Mouse (Mus musculus) stomach, postnatal 0 days (tissue): ENCODE measurements around the gene 1700017N19Rik. TPM values are rescaled to one million over a fixed set of nuclear protein-coding genes. Genes with fewer than 3 reads are reported as not detected.

Source experiments
- ATAC-seq: fragments of 200-750 bp; cut with Nextera tagmentation; 2 replicates; pipeline ENCODE4 v1.8.0; 2017; ENCODE audit not compliant: low FRiP score, low TSS enrichment
- DNase-seq: peaks from one replicate; pipeline ENCODE4 v3.0.0-alpha.2; 2016; ENCODE audit warnings: low spot score
- H3K27ac ChIP-seq: fragments of 300-500 bp; sonication (generic); replicated peaks from 2 replicates; pipeline ENCODE4 v1.5.1; 2014; ENCODE audit warnings: mild to moderate bottlenecking, control low read depth
- H3K27me3 ChIP-seq: fragments of 300-500 bp; sonication (generic); 2 replicates; pipeline ENCODE4 v1.6.1; 2014; ENCODE audit warnings: low read length; ENCODE audit not compliant: control insufficient read depth, insufficient read depth
- H3K36me3 ChIP-seq: fragments of 300-500 bp; sonication (generic); 2 replicates; pipeline ENCODE4 v1.6.1; 2014; ENCODE audit warnings: low read length, mixed read lengths; ENCODE audit not compliant: control insufficient read depth, insufficient read depth
- H3K4me1 ChIP-seq: fragments of 300-500 bp; sonication (generic); replicated peaks from 2 replicates; pipeline ENCODE4 v1.6.1; 2014; ENCODE audit warnings: antibody characterized with exemption; ENCODE audit not compliant: control insufficient read depth, insufficient read depth
- H3K4me2 ChIP-seq: fragments of 300-500 bp; sonication (generic); replicated peaks from 2 replicates; pipeline ENCODE4 v1.6.1; 2014; ENCODE audit warnings: low read depth, mild to moderate bottlenecking, control low read depth, moderate library complexity
- H3K4me3 ChIP-seq: fragments of 300-500 bp; sonication (generic); 2 replicates; pipeline ENCODE4 v1.5.1; 2014; ENCODE audit warnings: low read depth, low read length, control low read depth
- H3K9ac ChIP-seq: fragments of 300-500 bp; sonication (generic); 2 replicates; pipeline ENCODE4 v1.6.1; 2014; ENCODE audit warnings: mild to moderate bottlenecking, low read length, control low read depth, mixed read lengths
- H3K9me3 ChIP-seq: fragments of 300-500 bp; sonication (generic); 2 replicates; pipeline ENCODE4 v1.6.1; 2016; ENCODE audit warnings: low read length; ENCODE audit not compliant: control insufficient read depth
- CTCF ChIP-seq: IDR thresholded peaks from 2 replicates; pipeline ENCODE4 v1.5.1; 2016; ENCODE audit warnings: antibody characterized with exemption, low read depth, mild to moderate bottlenecking, moderate library complexity
- EP300 ChIP-seq: optimal IDR thresholded peaks from 2 replicates; pipeline ENCODE3; 2016; ENCODE audit warnings: antibody characterized with exemption
- WGBS: fragments of 180-500 bp; shearing (Covaris S2); extraction: QIAGEN DNeasy Blood & Tissue Kit; methylation state at CpG from one replicate; pipeline ENCODE4 v1.1.7; 2014; 5-methylcytosine and 5-hydroxymethylcytosine counted together
- polyA plus RNA-seq: library from polyadenylated mRNA; unstranded; fragments of >200 nt; fragmentation: Nextera tagmentation; extraction: Ambion mirVana; gene quantifications from 2 replicates; pipeline ENCODE4 v1.2.1, GENCODE M21; 2015

Gene 1700017N19Rik
- polyA plus RNA-seq, 1 experiment from 2014 or later = not detected

- DNase-seq = no peak
- H3K36me3 ChIP-seq = no peaks in the 10 kb centered on the region
- TF ChIP-seq EP300 = no peak
- TF ChIP-seq CTCF = peak; percentile 22; the same call in 1 of the 2 replicates
- no peaks in the 10 kb centered on the region for H3K27me3 ChIP-seq
- H3K4me2 ChIP-seq = no peak overlapping the region
- H3K4me1 ChIP-seq = no peaks in the 10 kb centered on the region
- no peaks in the 10 kb centered on the region for H3K9me3 ChIP-seq
- H3K27ac ChIP-seq = no peak overlapping the region
- H3K4me3 ChIP-seq = no peak overlapping the region
- no peak overlapping the region for H3K9ac ChIP-seq
- WGBS = 46% methylated on average over 2 of the region's 2 CpGs
- ATAC-seq = no peak
Measured at GRCm38 (mm10) chr10:100604254-100604653, 14.0 kb downstream of the 1700017N19Rik start.

GRCm38 (mm10) chr10:100617233-100617903 lies 27.1 kb downstream of the 1700017N19Rik start:
- no peak for ATAC-seq

GRCm38 (mm10) chr10:100619474-100619873 lies 29.2 kb downstream of the 1700017N19Rik start:
- H3K4me2 ChIP-seq = no peak overlapping the region
- H3K36me3 ChIP-seq = no peaks in the 10 kb centered on the region
- no peaks in the 10 kb centered on the region for H3K27me3 ChIP-seq
- no peak for ATAC-seq
- H3K9me3 ChIP-seq = no peaks in the 10 kb centered on the region
- no peak overlapping the region for H3K4me3 ChIP-seq
- DNase-seq = no peak
- TF ChIP-seq EP300 = no peak
- no peak for TF ChIP-seq CTCF
- H3K9ac ChIP-seq = no peak overlapping the region
- H3K27ac ChIP-seq = no peak overlapping the region
- 59% methylated on average over 7 of the region's 7 CpGs for WGBS
- H3K4me1 ChIP-seq = no peaks in the 10 kb centered on the region

More at GRCm38 (mm10) chr10:100617233-100617903, 27.1 kb downstream of the 1700017N19Rik start:
- 69% methylated on average over 6 of the region's 6 CpGs for WGBS
- Histone ChIP-seq H3K27me3 (no peaks in the 10 kb centered on the region), H3K9ac (no peak overlapping the region), H3K4me2 (no peak overlapping the region), H3K4me3 (no peak overlapping the region), H3K4me1 (no peaks in the 10 kb centered on the region), H3K36me3 (no peaks in the 10 kb centered on the region), H3K27ac (no peak overlapping the region), H3K9me3 (no peaks in the 10 kb centered on the region)
- DNase-seq = no peak
- no peak for TF ChIP-seq CTCF
- TF ChIP-seq EP300 = no peak

- H3K9ac ChIP-seq = no peak overlapping the region
- H3K27me3 ChIP-seq = no peaks in the 10 kb centered on the region
- H3K4me3 ChIP-seq = no peak overlapping the region
- no peak overlapping the region for H3K4me2 ChIP-seq
- 93% methylated on average over 12 of the region's 12 CpGs for whole genome bisulfite sequencing
- no peak overlapping the region for H3K27ac ChIP-seq
- H3K36me3 ChIP-seq = no peaks in the 10 kb centered on the region
- no peaks in the 10 kb centered on the region for H3K4me1 ChIP-seq
- ATAC-seq = no peak
- DNase-seq = no peak
- no peaks in the 10 kb centered on the region for H3K9me3 ChIP-seq
- TF ChIP-seq CTCF (no peak), EP300 (no peak)
Measured at GRCm38 (mm10) chr10:100620040-100620439, 29.8 kb downstream of the 1700017N19Rik start.

- no peak for TF ChIP-seq CTCF
- TF ChIP-seq EP300 = no peak
- 49% methylated on average over 3 of the region's 3 CpGs for WGBS
- H3K4me2 ChIP-seq = no peak overlapping the region
- no peak overlapping the region for H3K9ac ChIP-seq
- H3K4me3 ChIP-seq = no peak overlapping the region
- H3K27ac ChIP-seq = no peak overlapping the region
- H3K9me3 ChIP-seq = no peaks in the 10 kb centered on the region
- ATAC-seq (no peak), DNase-seq (no peak)
- no peaks in the 10 kb centered on the region for H3K4me1 ChIP-seq
- H3K27me3 ChIP-seq = no peaks in the 10 kb centered on the region
- no peaks in the 10 kb centered on the region for H3K36me3 ChIP-seq
Measured at GRCm38 (mm10) chr10:100622494-100622893, 32.2 kb downstream of the 1700017N19Rik start.

- 0 out of 2 replicates have a peak overlapping the region, but pooled peaks have one; percentile 1 for H3K4me3 ChIP-seq
- TF ChIP-seq CTCF (peak; percentile 85), EP300 (no peak)
- no peak for ATAC-seq
- no peak overlapping the region for H3K9ac ChIP-seq
- no peaks in the 10 kb centered on the region for H3K27me3 ChIP-seq
- H3K36me3 ChIP-seq = no peaks in the 10 kb centered on the region
- H3K4me1 ChIP-seq = no peaks in the 10 kb centered on the region
- 20% methylated on average over 20 of the region's 20 CpGs for WGBS
- H3K27ac ChIP-seq = no peak overlapping the region
- peak overlapping the region; percentile 8 for H3K4me2 ChIP-seq
- DNase-seq = peak; percentile 40
- H3K9me3 ChIP-seq = no peaks in the 10 kb centered on the region
Measured at GRCm38 (mm10) chr10:100629762-100630438, 39.6 kb downstream of the 1700017N19Rik start.
